Mouse (Mus musculus) C2C12 (cell line): ENCODE data around the gene Camk2d. TPM values are rescaled to one million over a fixed set of nuclear protein-coding genes. Genes with fewer than 3 reads are reported as not detected.

Source experiments
- H3K27me3 ChIP-seq: one replicate; pipeline ENCODE4 v1.6.1; 2011; ENCODE audit not compliant: control insufficient read depth, insufficient read depth, insufficient read length
- H3K36me3 ChIP-seq: one replicate; pipeline ENCODE4 v1.6.1; 2011; ENCODE audit not compliant: control insufficient read depth, insufficient read depth
- H3K4me3 ChIP-seq: one replicate; pipeline ENCODE4 v1.5.1; 2011; ENCODE audit warnings: mild to moderate bottlenecking, control low read depth; ENCODE audit not compliant: poor library complexity, insufficient read depth, severe bottlenecking
- H3K79me2 ChIP-seq: one replicate; pipeline ENCODE4 v1.6.1; 2011; ENCODE audit not compliant: control insufficient read depth, insufficient read depth
- H3K79me3 ChIP-seq: one replicate; pipeline ENCODE4 v1.6.1; 2011; ENCODE audit warnings: low read depth, control low read depth
- H3ac ChIP-seq: one replicate; pipeline ENCODE3; 2011; ENCODE audit warnings: low read depth; ENCODE audit not compliant: control insufficient read depth, insufficient read length
- CEBPB ChIP-seq: IDR thresholded peaks from one replicate; pipeline ENCODE4 v1.6.1; 2011; ENCODE audit warnings: low read depth, mild to moderate bottlenecking, control low read depth, moderate library complexity
- CTCF ChIP-seq: IDR thresholded peaks from one replicate; pipeline ENCODE4 v1.5.1; 2011; ENCODE audit not compliant: control insufficient read depth, insufficient read depth, insufficient read length
- FOSL1 ChIP-seq: IDR thresholded peaks from one replicate; pipeline ENCODE4 v1.8.0; 2011; ENCODE audit warnings: mild to moderate bottlenecking, low read length; ENCODE audit not compliant: poor library complexity, insufficient read depth, severe bottlenecking
- MAX ChIP-seq: IDR thresholded peaks from one replicate; pipeline ENCODE4 v1.6.1; 2011; ENCODE audit warnings: mild to moderate bottlenecking, control low read depth
- MYOD1 ChIP-seq: IDR thresholded peaks from one replicate; pipeline ENCODE4 v1.6.1; 2011; ENCODE audit warnings: low read depth; ENCODE audit not compliant: control insufficient read depth, insufficient read length
- MYOG ChIP-seq: IDR thresholded peaks from one replicate; pipeline ENCODE4 v1.6.1; 2011; ENCODE audit not compliant: control insufficient read depth, insufficient read length; ENCODE audit errors: extremely low read depth
- USF1 ChIP-seq: IDR thresholded peaks from one replicate; pipeline ENCODE4 v1.6.1; 2011; ENCODE audit warnings: low read depth, mild to moderate bottlenecking, control low read depth, moderate library complexity
- polyA plus RNA-seq: library from polyadenylated mRNA; unstranded; fragments of >200 nt; fragmentation: generic; extraction: Trizol; gene quantifications from one replicate; pipeline ENCODE4 v1.2.1, GENCODE M21; 2012; ENCODE audit warnings: missing spikeins

The Camk2d gene
- polyA plus RNA-seq, 1 experiment, result 23.5 TPM

DNA sequence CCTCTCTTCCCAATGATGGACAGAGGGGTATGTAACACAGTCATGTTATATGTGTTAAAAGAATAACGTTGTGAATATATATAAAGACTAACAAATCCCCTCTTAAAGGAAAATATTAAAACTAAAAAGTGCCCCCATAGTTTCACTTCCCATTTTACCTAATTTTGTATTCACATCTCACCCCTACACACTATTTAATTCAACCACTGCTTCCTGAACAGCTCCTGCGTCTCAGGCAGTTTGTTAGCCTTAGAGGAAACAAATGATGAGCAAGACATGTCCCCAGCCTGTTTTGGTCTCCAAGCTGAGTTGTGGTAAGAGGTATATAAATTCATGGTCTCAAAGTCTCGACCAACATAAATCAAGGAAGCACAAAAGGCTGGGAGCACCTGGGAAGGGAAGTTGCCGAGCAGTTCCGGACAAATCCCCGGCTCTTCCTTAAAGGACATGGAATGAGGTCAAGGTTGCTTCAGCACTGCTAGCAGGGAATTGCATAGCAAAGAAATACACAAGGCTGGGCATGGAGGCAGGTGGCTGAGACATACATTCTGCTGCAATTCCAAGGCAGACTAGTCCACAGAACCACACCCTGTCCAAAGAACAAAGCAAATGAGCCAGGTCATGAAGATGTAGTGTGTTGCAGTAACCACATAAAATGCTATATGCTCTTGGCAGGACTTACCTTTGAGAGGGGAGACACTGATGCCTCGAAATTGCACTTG, 155.4 kb downstream of the Camk2d start:
- Histone ChIP-seq H3ac (no peak overlapping the region), H3K79me3 (peaks cover 8% of the 10 kb centered on the region), H3K79me2 (peaks cover 49% of the 10 kb centered on the region), H3K36me3 (no peaks in the 10 kb centered on the region), H3K4me3 (no peak overlapping the region), H3K27me3 (no peaks in the 10 kb centered on the region)
- no peak for TF ChIP-seq MAX
- TF ChIP-seq MYOG, result no peak
- TF ChIP-seq MYOD1, result no peak
- no peak for TF ChIP-seq FOSL1
- no peak for TF ChIP-seq CEBPB
- TF ChIP-seq USF1, result no peak
- no peak for TF ChIP-seq CTCF

DNA sequence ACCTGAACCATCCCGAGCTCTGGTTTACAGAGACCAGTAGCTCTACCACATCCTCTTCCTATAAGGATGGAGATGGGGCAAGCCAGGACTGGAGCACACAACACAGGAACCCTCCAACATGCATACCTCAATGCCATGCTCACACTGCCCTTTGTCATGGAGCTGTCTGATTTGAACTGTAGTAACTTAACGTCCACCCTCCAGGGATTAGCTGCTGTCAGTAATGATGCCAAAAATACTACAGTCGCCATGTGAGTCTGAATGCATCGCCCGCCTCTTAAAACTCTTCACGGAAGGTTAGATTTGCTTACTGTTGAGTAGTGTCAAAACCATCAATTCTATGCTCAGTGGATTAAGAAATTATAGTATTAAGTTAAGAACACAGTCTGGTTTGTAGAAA, 156.9 kb downstream of the Camk2d start:
- peaks cover 49% of the 10 kb centered on the region for H3K79me2 ChIP-seq
- no peaks in the 10 kb centered on the region for H3K36me3 ChIP-seq
- H3K4me3 ChIP-seq, result no peak overlapping the region
- H3K27me3 ChIP-seq, result no peaks in the 10 kb centered on the region
- H3ac ChIP-seq, result no peak overlapping the region
- peaks cover 12% of the 10 kb centered on the region for H3K79me3 ChIP-seq
- TF ChIP-seq MYOD1 (no peak), CTCF (no peak), FOSL1 (no peak), MYOG (no peak)

DNA sequence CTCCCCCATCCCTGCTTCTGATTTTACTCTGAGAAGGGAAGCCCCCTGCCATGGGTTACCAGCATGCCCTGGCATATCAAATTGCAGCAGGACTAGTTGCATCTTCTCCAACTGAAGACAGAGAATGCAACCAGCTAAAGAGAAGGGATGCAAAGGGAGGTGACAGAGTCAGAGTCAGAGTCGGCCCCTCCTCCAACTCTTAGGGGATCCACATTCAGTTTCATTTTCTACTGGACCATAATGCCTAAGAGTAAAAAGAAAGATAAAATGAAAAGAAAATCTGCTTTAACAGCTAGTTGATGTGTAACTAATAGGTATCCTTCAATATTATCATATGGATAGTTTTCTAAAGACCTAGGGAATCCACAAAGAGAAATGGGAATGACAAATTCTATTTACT, 162.3 kb downstream of the Camk2d start:
- Histone ChIP-seq H3K36me3 (no peaks in the 10 kb centered on the region), H3K79me2 (peaks cover 44% of the 10 kb centered on the region), H3ac (no peak overlapping the region), H3K4me3 (no peak overlapping the region), H3K79me3 (peaks cover 5% of the 10 kb centered on the region), H3K27me3 (no peaks in the 10 kb centered on the region)
- TF ChIP-seq CEBPB, result no peak
- TF ChIP-seq USF1, result no peak

DNA sequence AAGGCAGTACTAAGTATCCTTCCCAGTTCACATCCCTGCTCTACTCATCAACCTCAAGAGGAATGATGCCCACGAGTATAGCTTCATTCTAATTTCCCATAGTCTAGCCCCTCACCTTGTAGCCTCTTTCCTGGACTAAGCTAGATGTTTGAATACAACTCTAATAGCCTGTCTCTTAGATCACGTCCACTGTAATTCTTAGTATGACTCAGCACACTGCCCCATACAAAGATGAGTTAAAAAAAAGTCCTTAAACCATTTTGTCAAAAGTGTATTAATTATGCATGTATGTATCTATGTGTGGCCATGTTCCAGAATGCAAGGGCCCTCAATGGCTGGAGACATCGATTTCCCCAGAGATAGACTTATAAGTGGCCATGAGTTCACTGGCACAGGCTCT, 164.5 kb downstream of the Camk2d start:
- Histone ChIP-seq H3ac (no peak overlapping the region), H3K36me3 (no peaks in the 10 kb centered on the region), H3K27me3 (no peaks in the 10 kb centered on the region), H3K79me2 (peaks cover 56% of the 10 kb centered on the region), H3K4me3 (no peak overlapping the region), H3K79me3 (peaks cover 6% of the 10 kb centered on the region)
- TF ChIP-seq CTCF (no peak), MYOG (no peak), USF1 (no peak), CEBPB (no peak), MYOD1 (no peak), FOSL1 (no peak), MAX (no peak)

- Histone ChIP-seq H3K36me3 (peaks cover 14% of the 10 kb centered on the region), H3ac (no peak overlapping the region), H3K27me3 (no peaks in the 10 kb centered on the region), H3K79me3 (peaks cover 2% of the 10 kb centered on the region), H3K79me2 (peaks cover 52% of the 10 kb centered on the region), H3K4me3 (no peak overlapping the region)
- TF ChIP-seq USF1 (no peak), CEBPB (no peak), MYOG (no peak), MAX (no peak), CTCF (no peak), MYOD1 (no peak)
Observed at GRCm38 (mm10) chr3:126764745-126765144, 168.6 kb downstream of the Camk2d start.

GRCm38 (mm10) chr3:126770056-126770455, 174.0 kb downstream of the Camk2d start:
- Histone ChIP-seq H3K4me3 (no peak overlapping the region), H3K79me3 (peaks cover 1% of the 10 kb centered on the region), H3K36me3 (peaks cover 27% of the 10 kb centered on the region), H3ac (no peak overlapping the region), H3K27me3 (no peaks in the 10 kb centered on the region), H3K79me2 (peaks cover 8% of the 10 kb centered on the region)
- TF ChIP-seq MYOG (no peak), MYOD1 (no peak), CEBPB (no peak), MAX (no peak), CTCF (no peak), USF1 (no peak), FOSL1 (no peak)
